Mouse (Mus musculus): Measurements from ENCODE around the gene Olfr477. TPM values are rescaled to one million over a fixed set of nuclear protein-coding genes. Genes with fewer than 3 reads are reported as not detected.

Gene Olfr477
- polyA plus RNA-seq (2021; fragmentation: Nextera tagmentation), result not detected in 2 replicates
- long read RNA-seq, experiment 1, result 0 reads
- long read RNA-seq, experiment 2, result 0 reads

GRCm38 (mm10) chr7:107986393-107986792, at the start of gene Olfr477:
TSS of gene Olfr477 (plus strand) at chr7:107986693.

GRCm38 (mm10) chr7:107954343-107954742, 32.1 kb upstream of the Olfr477 start, which contains the start of gene Olfr474:
TSS of gene Olfr474 (plus strand) at chr7:107954643.

GRCm38 (mm10) chr7:107964503-107964902, 22.0 kb upstream of the Olfr477 start, which contains the start of gene Olfr476:
TSS of gene Olfr476 (plus strand) at chr7:107964803.

GRCm38 (mm10) chr7:108033889-108034288, 47.4 kb downstream of the Olfr477 start, which contains the start of gene Olfr478:
TSS of gene Olfr478 (minus strand) at chr7:108033989.

Other genes with a start within 250 kb of the Olfr477 start
- gene Cyb5r2, start 228.7 kb upstream of the Olfr477 start, polyA plus RNA-seq (2021; fragmentation: Nextera tagmentation), result 0.49 and 0.92 TPM in 2 replicates
- gene Ovch2, start 185.5 kb upstream of the Olfr477 start, polyA plus RNA-seq (2021; fragmentation: Nextera tagmentation), result not detected in 2 replicates
- not detected in 2 replicates for gene Olfr467, start 174.4 kb upstream of the Olfr477 start, polyA plus RNA-seq (2021; fragmentation: Nextera tagmentation)
- gene Olfr469, start 161.2 kb upstream of the Olfr477 start, polyA plus RNA-seq (2021; fragmentation: Nextera tagmentation), result not detected in 2 replicates
- gene Olfr470, start 139.2 kb upstream of the Olfr477 start, polyA plus RNA-seq (2021; fragmentation: Nextera tagmentation), result not detected in 2 replicates
- gene Olfr472, start 88.8 kb upstream of the Olfr477 start, polyA plus RNA-seq (2021; fragmentation: Nextera tagmentation), result 0.14 TPM in 1 of 2 replicates, not detected in the other
- not detected in 2 replicates for gene Olfr473, start 56.2 kb upstream of the Olfr477 start, polyA plus RNA-seq (2021; fragmentation: Nextera tagmentation)
- gene Olfr474, start 32.0 kb upstream of the Olfr477 start, polyA plus RNA-seq (2021; fragmentation: Nextera tagmentation), result not detected in 2 replicates
- gene Olfr476, start 21.9 kb upstream of the Olfr477 start, polyA plus RNA-seq (2021; fragmentation: Nextera tagmentation), result not detected in 2 replicates
- not detected in 2 replicates for gene Olfr478, start 47.3 kb downstream of the Olfr477 start, polyA plus RNA-seq (2021; fragmentation: Nextera tagmentation)
- gene Olfr479, start 64.0 kb downstream of the Olfr477 start, polyA plus RNA-seq (2021; fragmentation: Nextera tagmentation), result not detected in 2 replicates
- not detected in 2 replicates for gene Olfr480, start 80.7 kb downstream of the Olfr477 start, polyA plus RNA-seq (2021; fragmentation: Nextera tagmentation)
- not detected in 2 replicates for gene Olfr481, start 93.2 kb downstream of the Olfr477 start, polyA plus RNA-seq (2021; fragmentation: Nextera tagmentation)
- not detected in 2 replicates for gene Olfr482, start 110.9 kb downstream of the Olfr477 start, polyA plus RNA-seq (2021; fragmentation: Nextera tagmentation)
- not detected in 2 replicates for gene Olfr483, start 114.2 kb downstream of the Olfr477 start, polyA plus RNA-seq (2021; fragmentation: Nextera tagmentation)
- 0.06 TPM in 1 of 2 replicates, not detected in the other for gene Olfr484, start 140.8 kb downstream of the Olfr477 start, polyA plus RNA-seq (2021; fragmentation: Nextera tagmentation)
- not detected in 2 replicates for gene Olfr485, start 173.2 kb downstream of the Olfr477 start, polyA plus RNA-seq (2021; fragmentation: Nextera tagmentation)
- not detected in 2 replicates for gene Olfr486, start 186.0 kb downstream of the Olfr477 start, polyA plus RNA-seq (2021; fragmentation: Nextera tagmentation)
- gene Olfr487, start 227.9 kb downstream of the Olfr477 start, polyA plus RNA-seq (2021; fragmentation: Nextera tagmentation), result not detected in 2 replicates